In genomic region chr13:14002706-14003105, GRCm38 (mm10) we compare ENCODE assay signal across 23 mouse cellular contexts. TPM values are rescaled to one million over a fixed set of nuclear protein-coding genes. Genes with fewer than 3 reads are reported as not detected.
A peak's percentile ranks its signal among the peaks of the same experiment; 100 is the strongest.
DNase-seq lines count a peak whose midpoint lies in the region; ATAC-seq and TF ChIP-seq lines count a peak whose summit lies in the region.
"Had no signal": no experiment of that assay in that cellular context is flagged by ENCODE, and none has a peak within 500 bp of the region (broad histone marks: within the 10 kb centered on the region; RNA-seq: fewer than 3 reads in every experiment).

No protein-coding gene starts in this region.

- no peak overlapping the region for H3K4me3 ChIP-seq in heart, embryonic 12.5 days
- no peak overlapping the region for H3K4me3 ChIP-seq in heart, adult 2 months
- no peak overlapping the region for H3K4me3 ChIP-seq in thymus, adult 2 months (ENCODE audit: control insufficient read depth, insufficient read depth, low read length)
- H3K4me3 ChIP-seq: forebrain, embryonic 12.5 days; heart, embryonic 13.5 days; hindbrain, embryonic 13.5 days; limb, embryonic 12.5 days; liver, embryonic 12.5 days; midbrain, embryonic 10.5 days had no signal

- TF ChIP-seq POLR2A in heart, adult 2 months (IDR thresholded peaks at IDR 0.05; ENCODE audit: insufficient read depth, low read depth, low read length) = no peak
- no peak for TF ChIP-seq POLR2A in thymus, adult 2 months (IDR thresholded peaks at IDR 0.05; ENCODE audit: control insufficient read depth, extremely low read depth, insufficient read depth, low read length, poor library complexity)

- intact Hi-C loops in heart, adult 2 months (cut with DNase I) = loop anchor here (5.0 kb wide), 1 partner anchor 175 kb away; no protein-coding TSS in a partner anchor

- WGBS in heart, embryonic 12.5 days = 75% methylated on average over 2 of the region's 2 CpGs
- 73% methylated on average over 2 of the region's 2 CpGs for WGBS in heart, adult 2 months
- WGBS in thymus, adult 2 months = 96% methylated on average over 2 of the region's 2 CpGs

- H3K27ac ChIP-seq in heart, embryonic 12.5 days (ENCODE audit: poor library complexity, severe bottlenecking) = no peak overlapping the region
- H3K27ac ChIP-seq in heart, adult 2 months = no peak overlapping the region
- no peak overlapping the region for H3K27ac ChIP-seq in thymus, adult 2 months (ENCODE audit: control insufficient read depth, insufficient read depth, low read length)
- H3K27ac ChIP-seq: forebrain, embryonic 12.5 days; heart, embryonic 13.5 days; hindbrain, embryonic 13.5 days; limb, embryonic 12.5 days; liver, embryonic 12.5 days; macrophage; midbrain, embryonic 10.5 days had no signal

- peak; percentile 11; the same call in 1 of the 2 replicates for ATAC-seq in heart, embryonic 12.5 days (ENCODE audit: insufficient number of reproducible peaks, low FRiP score)
- ATAC-seq: inflammation-experienced regulatory T-cells, adult 6 months; liver, embryonic 12.5 days had no signal

- H3K9me3 ChIP-seq in heart, embryonic 12.5 days (replicated peaks) = no peaks in the 10 kb centered on the region
- H3K9me3 ChIP-seq: forebrain, embryonic 12.5 days; heart, embryonic 13.5 days; hindbrain, embryonic 13.5 days; limb, embryonic 12.5 days; liver, embryonic 12.5 days; midbrain, embryonic 10.5 days had no signal

- no peaks in the 10 kb centered on the region for H3K4me1 ChIP-seq in heart, embryonic 12.5 days (replicated peaks)
- no peaks in the 10 kb centered on the region for H3K4me1 ChIP-seq in heart, adult 2 months (ENCODE audit: control insufficient read depth, insufficient read depth, low read length)
- no peaks in the 10 kb centered on the region for H3K4me1 ChIP-seq in thymus, adult 2 months (replicated peaks; ENCODE audit: control insufficient read depth, insufficient read depth, low read length)
- H3K4me1 ChIP-seq: forebrain, embryonic 12.5 days; limb, embryonic 12.5 days; midbrain, embryonic 10.5 days had no signal

- no peak for TF ChIP-seq EP300 in heart, adult 2 months (IDR thresholded peaks at IDR 0.05; ENCODE audit: insufficient read depth, low read depth, low read length)

- H3K9ac ChIP-seq in heart, embryonic 12.5 days = no peak overlapping the region
- H3K9ac ChIP-seq in heart, adult 2 months (ENCODE audit: low read depth, low read length) = no peak overlapping the region
- H3K9ac ChIP-seq: forebrain, embryonic 12.5 days; heart, embryonic 13.5 days; hindbrain, embryonic 13.5 days; limb, embryonic 12.5 days; liver, embryonic 12.5 days had no signal

- no peaks in the 10 kb centered on the region for H3K79me2 ChIP-seq in heart, adult 2 months (replicated peaks; ENCODE audit: control insufficient read depth, insufficient read depth, low read length)

- no peaks in the 10 kb centered on the region for H3K27me3 ChIP-seq in heart, embryonic 12.5 days (replicated peaks)
- H3K27me3 ChIP-seq in heart, adult 2 months (ENCODE audit: control insufficient read depth, insufficient read depth, low read length) = no peaks in the 10 kb centered on the region
- no peaks in the 10 kb centered on the region for H3K27me3 ChIP-seq in thymus, adult 2 months (ENCODE audit: control insufficient read depth, insufficient read depth, low read length)
- H3K27me3 ChIP-seq: forebrain, embryonic 12.5 days; heart, embryonic 13.5 days; hindbrain, embryonic 13.5 days; limb, embryonic 12.5 days; liver, embryonic 12.5 days had no signal

- no peak for TF ChIP-seq CTCF in heart, adult 2 months (IDR thresholded peaks at IDR 0.05)
- TF ChIP-seq CTCF in thymus, adult 2 months (IDR thresholded peaks at IDR 0.05; ENCODE audit: borderline replicate concordance, control insufficient read depth, extremely low read depth, insufficient read depth, low read length, poor library complexity) = no peak

- no peak overlapping the region for H3K4me2 ChIP-seq in heart, embryonic 12.5 days
- H3K4me2 ChIP-seq: forebrain, embryonic 12.5 days; heart, embryonic 13.5 days; hindbrain, embryonic 13.5 days; limb, embryonic 12.5 days; liver, embryonic 12.5 days had no signal

- DNase-seq in heart, adult 2 months = no peak
- peak; percentile 5 for DNase-seq in lung, postnatal 10 days
- no peak for DNase-seq in lung, postnatal 25 days (ENCODE audit: low spot score)
- peak; percentile 5 for DNase-seq in NIH3T3 (ENCODE audit: low read depth)
- DNase-seq in adrenal gland, postnatal 14 days = peak; percentile 50
- DNase-seq in thymus, adult 2 months = no peak
- DNase-seq in left cerebral cortex, adult 8-10 months (ENCODE audit: low spot score in 2 of 2) = no peak
- DNase-seq: cerebellum, adult 8-10 months; gastrocnemius, postnatal 36 days; kidney, adult 2 months; kidney, postnatal 36 days; right cerebral cortex, postnatal 14 days; spleen, adult 18-20 months; thymus, adult 18-20 months had no signal

- H3K36me3 ChIP-seq in heart, embryonic 12.5 days = peaks cover 79% of the 10 kb centered on the region
- H3K36me3 ChIP-seq in heart, adult 2 months (ENCODE audit: control insufficient read depth, insufficient read depth, low read length) = peaks cover 2% of the 10 kb centered on the region; the same call in 1 of the 2 replicates
- peaks cover 66% of the 10 kb centered on the region for H3K36me3 ChIP-seq in thymus, adult 2 months (ENCODE audit: control insufficient read depth, insufficient read depth, low read length)

RNA-seq across cellular contexts. Expression of gene Tbce, which starts 36.7 kb away (rescaled TPM):
- polyA plus RNA-seq in heart, embryonic 12.5 days (2016; fragmentation: Nextera tagmentation; extraction: Ambion mirVana) = 38.1 and 39.9 TPM in 2 replicates
- total RNA-seq in heart, adult 2 months (2021) = 10 to 100 TPM; 20.4 to 21.2 TPM
- polyA plus RNA-seq in heart, adult 2 months (2012; rRNA removed) = 16.5 and 27.0 TPM in 2 replicates
- 34.2 and 44.2 TPM in 2 replicates for total RNA-seq in adrenal gland, postnatal 14 days (2021)
- polyA plus RNA-seq in thymus, adult 2 months (2012; rRNA removed) = 28.4 and 36.7 TPM in 2 replicates
- 10 to 100 TPM; 69.9 to 76.0 (median 72.6) TPM for total RNA-seq in left cerebral cortex, adult 8-10 months (2022)

RNA-seq across cellular contexts. Expression of gene B3galnt2, which starts 48.4 kb away (rescaled TPM):
- 22.8 and 24.8 TPM in 2 replicates for polyA plus RNA-seq in heart, embryonic 12.5 days (2016; fragmentation: Nextera tagmentation; extraction: Ambion mirVana)
- 10 to 100 TPM; 27.2 to 28.4 TPM for total RNA-seq in heart, adult 2 months (2021)
- polyA plus RNA-seq in heart, adult 2 months (2012; rRNA removed) = 13.2 and 24.6 TPM in 2 replicates
- 19.2 and 21.1 TPM in 2 replicates for total RNA-seq in adrenal gland, postnatal 14 days (2021)
- 82.5 and 98.8 TPM in 2 replicates for polyA plus RNA-seq in thymus, adult 2 months (2012; rRNA removed)
- total RNA-seq in left cerebral cortex, adult 8-10 months (2022) = 10 to 100 TPM; 12.3 to 16.4 (median 15.3) TPM

Comparison
In these comparisons a context has a peak if more than half of its experiments do, and no peak if none do; other contexts are left out.
1. DNase-seq: peak in lung, postnatal 10 days (single experiment), NIH3T3 (single experiment) and adrenal gland, postnatal 14 days (single experiment); none in heart, adult 2 months (0 of 2), lung, postnatal 25 days (single experiment), thymus, adult 2 months (single experiment) and left cerebral cortex, adult 8-10 months (0 of 2).